Mouse (Mus musculus) neural tube, embryonic 12.5 days (tissue): Measurements from ENCODE around the gene Itfg2. TPM values are rescaled to one million over a fixed set of nuclear protein-coding genes. Genes with fewer than 3 reads are reported as not detected.

ENCODE experiments used
- ATAC-seq: fragments of 200-750 bp; cut with Nextera tagmentation; 2 replicates; pipeline ENCODE4 v1.8.0; 2017; ENCODE audit warnings: low read depth, mild to moderate bottlenecking, moderate TSS enrichment, moderate library complexity; ENCODE audit not compliant: low FRiP score
- H3K27ac ChIP-seq: fragments of 300-500 bp; sonication (generic); 2 replicates; pipeline ENCODE4 v1.5.1; 2016
- H3K27me3 ChIP-seq: fragments of 300-500 bp; sonication (generic); replicated peaks from 2 replicates; pipeline ENCODE4 v1.6.1; 2016; ENCODE audit warnings: mild to moderate bottlenecking
- H3K36me3 ChIP-seq: fragments of 300-500 bp; sonication (generic); 2 replicates; pipeline ENCODE4 v1.6.1; 2016; ENCODE audit warnings: mild to moderate bottlenecking
- H3K4me1 ChIP-seq: fragments of 300-500 bp; sonication (generic); 2 replicates; pipeline ENCODE4 v1.6.1; 2016
- H3K4me2 ChIP-seq: fragments of 300-500 bp; sonication (generic); replicated peaks from 2 replicates; pipeline ENCODE4 v1.6.1; 2016; ENCODE audit warnings: mild to moderate bottlenecking
- H3K4me3 ChIP-seq: fragments of 300-500 bp; sonication (generic); 2 replicates; pipeline ENCODE4 v1.5.1; 2016
- H3K9ac ChIP-seq: fragments of 300-500 bp; sonication (generic); 2 replicates; pipeline ENCODE4 v1.6.1; 2016; ENCODE audit warnings: mild to moderate bottlenecking
- H3K9me3 ChIP-seq: fragments of 300-500 bp; sonication (generic); 2 replicates; pipeline ENCODE4 v1.6.1; 2016; ENCODE audit warnings: mild to moderate bottlenecking
- WGBS: fragments of 180-500 bp; shearing (Covaris S2); methylation state at CpG from one replicate; pipeline ENCODE4 v1.1.7; 2016; 5-methylcytosine and 5-hydroxymethylcytosine counted together
- polyA plus RNA-seq: library from polyadenylated mRNA; unstranded; fragments of >200 nt; fragmentation: Nextera tagmentation; extraction: Ambion mirVana; gene quantifications from 2 replicates; pipeline ENCODE4 v1.2.1, GENCODE M21; 2016

Itfg2 gene
- polyA plus RNA-seq, 1 experiment from 2014 or later = 38.6 TPM

GRCm38 (mm10) chr6:128429826-128430225, 5.1 kb upstream of the Itfg2 start:
- Histone ChIP-seq H3K27me3 (no peaks in the 10 kb centered on the region), H3K9ac (no peak overlapping the region), H3K27ac (no peak overlapping the region), H3K36me3 (peaks cover 65% of the 10 kb centered on the region), H3K4me1 (no peaks in the 10 kb centered on the region), H3K9me3 (no peaks in the 10 kb centered on the region), H3K4me3 (no peak overlapping the region), H3K4me2 (no peak overlapping the region)
- 91% methylated on average over 6 of the region's 6 CpGs for WGBS
- ATAC-seq = no peak

- Histone ChIP-seq H3K27me3 (no peaks in the 10 kb centered on the region), H3K4me2 (no peak overlapping the region), H3K36me3 (peaks cover 60% of the 10 kb centered on the region), H3K9ac (no peak overlapping the region), H3K4me3 (no peak overlapping the region), H3K27ac (no peak overlapping the region), H3K9me3 (no peaks in the 10 kb centered on the region), H3K4me1 (no peaks in the 10 kb centered on the region)
- no peak for ATAC-seq
- 100% methylated on average over 2 of the region's 2 CpGs for WGBS
These were observed 4.6 kb upstream of the Itfg2 start for GRCm38 (mm10) chr6:128429300-128429699.

GRCm38 (mm10) chr6:128427571-128427970, 2.8 kb upstream of the Itfg2 start:
- Histone ChIP-seq H3K27ac (no peak overlapping the region), H3K9ac (no peak overlapping the region), H3K36me3 (peaks cover 43% of the 10 kb centered on the region), H3K9me3 (no peaks in the 10 kb centered on the region), H3K27me3 (no peaks in the 10 kb centered on the region), H3K4me2 (no peak overlapping the region), H3K4me3 (no peak overlapping the region), H3K4me1 (no peaks in the 10 kb centered on the region)
- no peak for ATAC-seq
- 92% methylated on average over 5 of the region's 5 CpGs for WGBS

DNA sequence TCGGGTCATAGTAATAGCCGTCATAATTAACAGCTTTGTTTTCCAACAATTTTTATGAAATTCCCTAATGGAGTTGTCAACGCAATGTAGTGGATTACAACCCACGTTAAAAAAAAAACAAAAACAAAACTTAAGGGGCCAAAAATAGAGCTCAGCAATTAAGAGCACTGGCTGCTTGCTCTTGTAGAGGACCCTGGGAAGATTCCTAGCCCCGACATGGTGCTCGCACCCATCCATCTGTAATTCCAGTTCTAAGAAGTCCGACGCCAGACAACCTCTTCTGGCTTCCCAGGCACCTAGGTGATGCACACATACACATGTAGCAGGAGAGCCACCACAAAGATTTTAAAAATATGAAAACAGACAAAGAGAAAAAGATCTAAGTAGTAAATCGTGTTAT, 315 bp upstream of the Itfg2 start:
- Histone ChIP-seq H3K27ac (0 out of 2 replicates have a peak overlapping the region, but pooled peaks have one; percentile 85), H3K36me3 (peaks cover 20% of the 10 kb centered on the region), H3K9me3 (no peaks in the 10 kb centered on the region), H3K27me3 (no peaks in the 10 kb centered on the region), H3K4me1 (no peaks in the 10 kb centered on the region), H3K4me3 (peak overlapping the region; percentile 58), H3K9ac (peak overlapping the region; percentile 65; the same call in 1 of the 2 replicates), H3K4me2 (peak overlapping the region; percentile 72)
- 21% methylated on average over 9 of the region's 9 CpGs for WGBS
- ATAC-seq = no peak; the same call in 1 of the 2 replicates

DNA sequence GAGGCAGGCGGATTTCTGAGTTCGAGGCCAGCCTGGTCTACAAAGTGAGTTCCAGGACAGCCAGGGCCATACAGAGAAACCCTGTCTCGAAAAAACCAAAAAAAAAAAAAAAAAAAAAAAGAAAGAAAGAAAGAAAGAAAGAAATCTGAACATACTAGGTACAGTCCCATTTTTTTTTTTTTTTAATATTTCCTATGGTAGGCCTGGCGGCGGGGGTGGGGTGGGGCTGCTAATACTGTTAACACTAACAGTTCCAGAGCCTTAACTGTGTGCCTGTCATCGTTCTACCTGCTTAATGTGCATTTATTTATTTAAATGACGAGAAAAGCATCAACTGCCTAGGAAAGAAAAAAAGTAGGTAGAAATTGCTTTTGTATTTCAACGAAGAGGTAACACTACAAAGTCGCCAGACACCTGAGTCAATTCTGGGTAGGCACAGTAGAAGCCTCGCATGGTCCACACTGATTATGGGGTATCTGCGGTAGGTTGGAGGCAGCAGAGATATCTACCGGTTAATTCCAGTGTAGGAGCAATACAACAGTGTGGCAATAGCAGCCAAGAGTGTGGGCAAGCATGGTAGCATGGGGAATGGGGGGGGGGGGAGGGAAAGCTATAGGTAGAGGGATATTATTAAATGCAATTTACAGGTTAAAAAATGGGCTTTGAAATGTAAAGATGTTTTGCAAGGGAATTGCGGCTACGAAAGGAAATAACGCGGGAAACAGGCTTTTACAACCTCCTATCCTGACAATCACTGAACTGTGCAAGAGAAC, 1.0 kb downstream of the Itfg2 start:
- peak; percentile 34 for ATAC-seq
- peaks cover 12% of the 10 kb centered on the region for H3K36me3 ChIP-seq
- H3K27ac ChIP-seq = no peak overlapping the region
- H3K4me3 ChIP-seq = peak overlapping the region; percentile 58
- WGBS = 47% methylated on average over 15 of the region's 16 CpGs
- peak overlapping the region; percentile 65 for H3K9ac ChIP-seq
- H3K4me2 ChIP-seq = peak overlapping the region; percentile 72
- no peaks in the 10 kb centered on the region for H3K9me3 ChIP-seq
- H3K4me1 ChIP-seq = no peaks in the 10 kb centered on the region
- no peaks in the 10 kb centered on the region for H3K27me3 ChIP-seq

DNA sequence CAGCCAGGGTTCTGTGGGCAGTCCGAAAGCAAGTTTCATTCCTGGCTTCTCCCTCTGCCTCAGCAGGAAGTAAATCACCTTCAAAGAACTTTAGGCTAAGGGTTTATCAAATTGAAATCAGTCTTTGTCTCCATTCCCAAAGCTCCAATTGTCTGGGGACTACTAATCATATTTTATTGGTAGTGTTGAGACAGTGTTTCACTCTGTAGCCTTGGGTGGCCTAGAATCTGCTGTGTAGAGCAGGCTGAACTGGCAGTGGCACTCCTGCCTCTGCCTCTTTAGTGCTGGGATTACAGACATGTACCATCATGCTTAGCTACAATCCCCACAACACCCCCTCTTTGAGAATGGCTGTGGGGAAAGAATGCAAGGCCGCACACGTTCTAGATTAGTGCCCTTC, 3.3 kb downstream of the Itfg2 start:
- Histone ChIP-seq H3K4me1 (no peaks in the 10 kb centered on the region), H3K4me3 (no peak overlapping the region), H3K9ac (no peak overlapping the region), H3K4me2 (no peak overlapping the region), H3K36me3 (peaks cover 5% of the 10 kb centered on the region; the same call in 1 of the 2 replicates), H3K9me3 (no peaks in the 10 kb centered on the region), H3K27ac (no peak overlapping the region), H3K27me3 (no peaks in the 10 kb centered on the region)
- 87% methylated on average over 3 of the region's 3 CpGs for WGBS
- no peak for ATAC-seq

GRCm38 (mm10) chr6:128421036-128421435, 3.7 kb downstream of the Itfg2 start:
- ATAC-seq = no peak
- Histone ChIP-seq H3K9me3 (no peaks in the 10 kb centered on the region), H3K4me1 (no peaks in the 10 kb centered on the region), H3K27ac (no peak overlapping the region), H3K4me3 (no peak overlapping the region), H3K27me3 (no peaks in the 10 kb centered on the region), H3K36me3 (peaks cover 5% of the 10 kb centered on the region; the same call in 1 of the 2 replicates), H3K9ac (no peak overlapping the region), H3K4me2 (no peak overlapping the region)
- 86% methylated on average over 2 of the region's 2 CpGs for WGBS

DNA sequence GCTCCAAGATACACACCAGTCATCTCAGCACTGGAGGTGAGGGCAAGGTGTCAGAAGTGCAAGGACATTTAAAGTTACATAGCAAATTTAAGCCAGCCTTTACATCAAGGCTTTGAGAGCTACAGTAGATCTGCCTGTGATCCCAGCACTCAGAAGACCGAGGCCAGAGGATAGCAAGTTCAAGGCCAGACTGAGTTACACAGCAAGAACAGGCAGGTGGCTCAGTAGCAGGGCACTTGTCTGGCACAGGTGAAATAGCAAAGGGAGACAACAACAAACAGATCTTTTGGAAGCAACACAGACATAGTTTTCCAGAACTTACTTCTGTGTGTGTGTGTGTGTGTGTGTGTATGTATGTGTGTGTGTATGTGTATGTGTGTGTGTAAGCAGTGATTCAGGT, 6.7 kb downstream of the Itfg2 start:
- H3K27me3 ChIP-seq = no peaks in the 10 kb centered on the region
- no peak overlapping the region for H3K9ac ChIP-seq
- H3K27ac ChIP-seq = no peak overlapping the region
- ATAC-seq = no peak
- no peaks in the 10 kb centered on the region for H3K9me3 ChIP-seq
- 88% methylated on average over 1 of the region's 1 CpGs for WGBS
- no peaks in the 10 kb centered on the region for H3K4me1 ChIP-seq
- peaks cover 18% of the 10 kb centered on the region for H3K36me3 ChIP-seq
- H3K4me3 ChIP-seq = no peak overlapping the region
- H3K4me2 ChIP-seq = no peak overlapping the region

GRCm38 (mm10) chr6:128416169-128416568, 8.6 kb downstream of the Itfg2 start:
- H3K27me3 ChIP-seq = no peaks in the 10 kb centered on the region
- no peaks in the 10 kb centered on the region for H3K9me3 ChIP-seq
- ATAC-seq = no peak
- peaks cover 32% of the 10 kb centered on the region for H3K36me3 ChIP-seq
- H3K4me2 ChIP-seq = no peak overlapping the region
- no peaks in the 10 kb centered on the region for H3K4me1 ChIP-seq
- H3K27ac ChIP-seq = no peak overlapping the region
- no peak overlapping the region for H3K9ac ChIP-seq
- WGBS = 91% methylated on average over 5 of the region's 5 CpGs
- no peak overlapping the region for H3K4me3 ChIP-seq

GRCm38 (mm10) chr6:128411115-128411514, 13.6 kb downstream of the Itfg2 start:
- H3K27me3 ChIP-seq = no peaks in the 10 kb centered on the region
- H3K9me3 ChIP-seq = no peaks in the 10 kb centered on the region
- no peak overlapping the region for H3K4me2 ChIP-seq
- WGBS = 21% methylated on average over 3 of the region's 3 CpGs
- H3K9ac ChIP-seq = no peak overlapping the region
- no peaks in the 10 kb centered on the region for H3K4me1 ChIP-seq
- ATAC-seq = 0 out of 2 replicates have a peak, but pooled peaks have one; percentile 25
- H3K27ac ChIP-seq = no peak overlapping the region
- no peak overlapping the region for H3K4me3 ChIP-seq
- peaks cover 67% of the 10 kb centered on the region for H3K36me3 ChIP-seq

DNA sequence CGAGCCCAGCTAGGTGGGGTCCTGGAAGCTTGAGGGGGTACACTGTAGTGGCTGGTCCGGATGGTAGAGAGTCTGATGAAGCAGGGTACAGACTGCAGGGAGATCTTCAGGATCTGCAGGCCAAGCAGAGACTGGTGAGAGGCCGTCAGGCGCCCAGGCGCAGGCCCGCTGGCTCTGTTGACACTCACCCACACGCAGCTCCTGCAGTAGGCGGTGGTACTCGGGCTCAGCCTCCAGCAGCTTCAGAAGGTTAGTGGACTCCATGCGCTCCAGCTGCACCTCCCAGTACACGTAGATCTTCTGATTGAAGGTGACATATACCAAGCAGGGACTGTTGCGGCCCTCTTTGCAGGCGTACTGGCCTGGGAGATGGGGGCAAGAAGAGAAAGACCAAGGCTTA, 14.4 kb downstream of the Itfg2 start:
- H3K36me3 ChIP-seq = peaks cover 64% of the 10 kb centered on the region

DNA sequence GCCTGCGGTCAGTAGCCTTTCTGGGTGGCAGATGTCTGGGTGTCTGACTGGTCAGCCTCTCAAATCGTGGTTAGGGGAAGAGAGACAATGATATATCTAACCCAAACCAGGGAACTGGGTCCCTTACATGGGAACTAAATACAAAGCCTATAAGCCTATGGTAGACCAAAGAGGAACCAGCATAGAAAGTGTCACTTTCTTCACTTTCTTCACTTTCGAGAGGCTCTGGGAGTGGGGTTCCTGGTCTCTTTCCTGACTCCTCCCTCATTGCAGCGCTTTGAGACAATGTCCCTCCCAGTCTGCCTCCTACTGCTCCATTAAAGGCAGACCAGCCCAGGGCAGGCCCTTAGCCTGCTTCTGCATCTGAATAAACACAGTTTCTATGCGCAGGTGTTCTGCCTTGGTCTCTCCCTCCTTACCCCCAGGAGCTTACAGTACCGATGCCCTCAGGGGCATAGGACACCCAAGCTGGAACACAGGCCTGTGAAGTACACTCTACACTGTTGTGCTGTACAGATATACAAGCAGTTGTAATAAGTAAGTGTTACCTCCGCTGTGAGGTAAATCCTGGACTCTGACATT, 16.1 kb downstream of the Itfg2 start:
- peaks cover 59% of the 10 kb centered on the region for H3K36me3 ChIP-seq
- WGBS = 87% methylated on average over 7 of the region's 7 CpGs
- no peaks in the 10 kb centered on the region for H3K9me3 ChIP-seq
- H3K4me1 ChIP-seq = no peaks in the 10 kb centered on the region
- no peak overlapping the region for H3K9ac ChIP-seq
- no peak overlapping the region for H3K4me3 ChIP-seq
- H3K27me3 ChIP-seq = no peaks in the 10 kb centered on the region
- H3K4me2 ChIP-seq = no peak overlapping the region
- no peak overlapping the region for H3K27ac ChIP-seq
- ATAC-seq = no peak

More for the DNA sequence above, 14.4 kb downstream of the Itfg2 start:
- 94% methylated on average over 13 of the region's 13 CpGs for WGBS
- Histone ChIP-seq H3K4me3 (no peak overlapping the region), H3K27ac (no peak overlapping the region), H3K4me1 (no peaks in the 10 kb centered on the region), H3K9ac (no peak overlapping the region), H3K4me2 (no peak overlapping the region), H3K9me3 (no peaks in the 10 kb centered on the region), H3K27me3 (no peaks in the 10 kb centered on the region)
- no peak for ATAC-seq
